Mouse (Mus musculus) right cerebral cortex, postnatal 10 days (tissue): ENCODE measurements around the gene Pcid2.

Source experiments
- DNase-seq, 2 experiments: peaks; one replicate each; pipeline ENCODE4 v3.0.0; 2021; ENCODE audit warnings: low spot score in 2 of 2

Gene Pcid2

DNA sequence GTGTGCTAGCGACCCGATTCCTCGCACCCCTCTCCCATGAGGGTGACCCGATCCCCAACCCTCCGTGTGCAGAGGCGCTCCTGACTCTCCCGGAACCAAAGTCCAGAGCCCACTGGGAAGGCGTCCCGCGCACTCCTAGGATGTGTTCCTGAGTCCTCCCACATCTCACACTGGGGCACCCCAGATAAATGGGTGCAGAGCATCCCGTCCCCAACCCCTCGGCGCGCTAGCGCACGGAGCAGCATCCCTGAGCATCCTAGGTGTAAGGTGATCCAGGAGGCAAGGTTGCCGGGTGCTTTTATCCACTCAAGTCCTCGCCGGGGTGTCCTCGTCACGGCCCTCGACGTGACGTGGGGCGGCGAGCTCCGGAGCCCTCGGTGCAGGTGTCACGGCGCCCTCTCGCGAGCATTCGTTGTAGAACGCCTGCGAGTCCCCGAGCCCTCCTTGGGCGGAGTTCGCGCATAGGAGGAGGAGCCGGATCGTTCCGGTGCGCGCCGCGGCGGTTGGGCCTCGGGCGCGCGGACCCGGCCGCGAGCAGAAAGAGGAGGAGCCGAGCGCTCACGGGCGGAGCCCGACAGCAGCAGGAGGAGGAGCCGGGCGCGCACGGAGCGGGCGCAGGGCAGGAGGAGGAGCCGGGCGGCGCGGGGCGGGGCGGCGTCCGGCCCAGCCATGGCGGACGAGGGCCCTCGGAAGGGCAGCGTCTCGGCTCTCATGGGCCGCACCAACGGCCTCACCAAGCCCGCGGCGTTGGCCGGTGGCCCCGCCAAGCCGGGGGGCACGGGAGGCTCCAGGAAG lies at the start of gene Pcid2, which contains the start of gene Cul4a:
Gene Pcid2, minus strand, starts transcription at position 373 of the 795 bp plus-strand sequence.
Gene Cul4a, plus strand, starts transcription at position 535 of the 795 bp plus-strand sequence.
- DNase-seq = peak; percentile 98

GRCm38 (mm10) chr8:13154099-13154498 lies 48.8 kb upstream of the Pcid2 start:
- DNase-seq = no peak

- DNase-seq = no peak
Measured at GRCm38 (mm10) chr8:13150929-13151328, 45.7 kb upstream of the Pcid2 start.

GRCm38 (mm10) chr8:13149866-13150265 lies 44.6 kb upstream of the Pcid2 start:
- no peak for DNase-seq

- DNase-seq = no peak
Measured at GRCm38 (mm10) chr8:13149287-13149686, 44.0 kb upstream of the Pcid2 start.

DNA sequence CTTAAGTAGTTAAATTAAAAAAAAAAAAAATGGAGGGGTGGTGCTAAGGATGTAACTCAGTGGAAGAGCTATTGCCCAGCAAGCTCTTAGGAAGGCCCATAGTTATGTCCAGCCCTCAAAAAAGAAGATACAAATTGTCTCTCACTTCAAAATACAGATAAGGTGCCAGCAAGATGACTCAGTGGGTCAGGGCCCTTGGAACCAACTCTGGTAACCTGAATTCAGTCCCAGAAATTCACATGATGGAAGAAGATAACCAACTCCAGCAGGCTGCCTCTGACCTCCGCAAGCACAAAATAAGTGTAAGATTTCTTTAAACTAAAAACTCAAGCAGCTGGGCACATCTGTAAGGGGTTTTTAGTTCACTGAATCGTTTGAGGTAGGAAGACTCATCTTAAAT lies 43.2 kb upstream of the Pcid2 start:
- no peak for DNase-seq

DNA sequence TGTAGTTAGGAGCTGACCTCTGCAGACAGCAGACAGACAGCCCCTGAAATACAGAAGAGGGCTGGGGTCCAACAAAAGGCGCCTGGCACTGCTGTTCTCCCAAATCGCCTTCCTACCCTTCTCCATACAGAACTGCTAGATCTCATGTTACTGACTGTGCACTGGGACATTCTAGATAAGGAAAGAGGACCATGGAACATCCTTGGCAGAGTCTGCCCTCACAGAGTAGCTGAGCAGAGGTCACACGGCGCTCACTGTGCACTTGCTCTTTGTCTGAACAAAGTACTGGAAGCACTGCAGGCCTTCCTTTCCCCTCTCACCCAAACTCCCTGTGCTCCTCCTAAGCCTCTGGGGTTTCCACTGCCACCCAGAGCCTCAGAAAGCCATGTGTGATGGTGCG lies 36.4 kb upstream of the Pcid2 start:
- DNase-seq = no peak

GRCm38 (mm10) chr8:13139641-13140182 lies 34.5 kb upstream of the Pcid2 start:
- DNase-seq = no peak

DNA sequence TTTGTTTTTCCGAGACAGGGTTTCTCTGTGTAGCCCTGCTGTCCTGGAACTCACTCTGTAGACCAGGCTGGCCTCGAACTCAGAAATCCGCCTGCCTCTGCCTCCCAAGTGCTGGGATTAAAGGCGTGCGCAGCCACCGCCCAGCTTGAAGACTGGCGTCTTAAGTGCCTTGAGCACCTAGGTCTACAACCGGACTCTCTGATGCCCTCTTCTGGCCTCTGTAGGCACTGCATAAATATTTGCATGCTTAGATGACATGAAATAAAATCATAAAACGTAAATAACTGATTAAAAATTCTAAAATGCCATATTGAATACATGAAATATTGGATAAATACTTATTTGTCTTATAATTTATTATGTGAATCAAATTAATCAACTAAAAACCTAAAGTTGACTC lies 27.0 kb upstream of the Pcid2 start:
- DNase-seq = peak in 1 of 2 experiments; percentile 49

- DNase-seq = no peak
Measured at GRCm38 (mm10) chr8:13124897-13125296, 19.6 kb upstream of the Pcid2 start.

DNA sequence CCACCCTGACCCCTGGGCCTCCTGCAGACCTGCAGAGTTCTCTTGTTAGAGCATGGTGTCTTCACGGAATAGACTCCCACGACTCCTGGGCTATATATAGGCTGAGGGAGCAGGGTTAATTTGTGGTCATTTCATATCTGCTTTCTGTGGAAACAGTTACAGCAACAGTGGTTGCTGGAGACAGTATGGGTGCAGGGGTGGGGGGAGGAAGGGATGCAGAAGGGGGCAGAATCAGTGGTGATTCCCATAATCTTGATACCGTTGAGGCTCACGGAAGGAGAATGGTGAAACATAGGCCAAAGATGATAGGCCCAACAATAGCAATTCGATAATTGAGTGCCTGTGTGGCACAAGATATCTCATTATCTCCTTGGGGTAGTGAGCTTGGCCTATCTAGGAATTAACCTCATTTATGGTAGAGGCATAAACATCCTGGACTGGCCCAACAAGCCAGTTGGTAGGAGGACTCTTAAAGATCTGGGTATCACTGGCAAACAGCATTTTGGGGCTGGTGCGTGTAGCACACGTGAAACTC lies 17.7 kb upstream of the Pcid2 start:
- no peak for DNase-seq

GRCm38 (mm10) chr8:13120882-13121665 lies 15.8 kb upstream of the Pcid2 start:
- DNase-seq = no peak

DNA sequence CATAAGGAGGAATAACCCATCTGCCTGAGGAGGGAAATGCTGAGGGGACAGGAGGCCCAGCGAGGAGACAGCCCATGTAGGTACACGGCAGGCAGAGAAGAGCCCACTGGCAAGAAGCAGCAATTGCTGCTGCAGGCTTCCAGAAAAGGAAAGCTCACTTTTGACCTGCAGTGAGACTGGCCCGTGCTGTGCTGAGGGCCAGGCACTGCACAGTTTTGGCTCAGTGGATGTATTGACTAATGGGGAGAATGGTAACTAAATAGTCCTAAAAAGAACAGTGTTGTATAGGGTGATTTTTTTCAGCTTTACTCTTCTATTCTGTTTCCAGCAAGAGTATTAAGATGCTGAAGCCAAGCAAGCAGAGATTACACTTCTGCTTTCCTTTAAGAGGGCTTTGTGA lies 13.3 kb upstream of the Pcid2 start:
- DNase-seq = no peak

GRCm38 (mm10) chr8:13117096-13117495 lies 11.8 kb upstream of the Pcid2 start:
- no peak for DNase-seq

- no peak for DNase-seq
Measured at GRCm38 (mm10) chr8:13113232-13113631, 8.0 kb upstream of the Pcid2 start.

DNA sequence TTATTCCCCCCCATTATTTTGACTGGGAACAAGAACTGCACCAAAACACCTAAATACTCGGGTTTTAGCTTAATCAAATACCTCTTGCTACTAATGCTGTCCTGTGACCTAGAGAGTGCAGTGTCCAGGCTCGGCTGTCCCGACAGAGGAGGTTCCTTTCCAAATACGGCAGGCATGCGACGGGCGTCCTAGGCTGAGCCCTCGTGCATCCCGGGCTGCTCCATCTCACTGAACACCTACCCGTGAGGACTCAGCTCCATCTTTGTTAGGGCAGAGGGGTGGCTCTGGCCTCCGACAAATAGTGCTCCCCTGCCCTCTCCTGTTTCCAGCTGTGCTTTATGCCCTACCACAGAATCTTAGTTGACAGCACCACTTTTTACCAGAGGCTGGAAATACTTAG lies 6.7 kb upstream of the Pcid2 start:
- no peak for DNase-seq

DNA sequence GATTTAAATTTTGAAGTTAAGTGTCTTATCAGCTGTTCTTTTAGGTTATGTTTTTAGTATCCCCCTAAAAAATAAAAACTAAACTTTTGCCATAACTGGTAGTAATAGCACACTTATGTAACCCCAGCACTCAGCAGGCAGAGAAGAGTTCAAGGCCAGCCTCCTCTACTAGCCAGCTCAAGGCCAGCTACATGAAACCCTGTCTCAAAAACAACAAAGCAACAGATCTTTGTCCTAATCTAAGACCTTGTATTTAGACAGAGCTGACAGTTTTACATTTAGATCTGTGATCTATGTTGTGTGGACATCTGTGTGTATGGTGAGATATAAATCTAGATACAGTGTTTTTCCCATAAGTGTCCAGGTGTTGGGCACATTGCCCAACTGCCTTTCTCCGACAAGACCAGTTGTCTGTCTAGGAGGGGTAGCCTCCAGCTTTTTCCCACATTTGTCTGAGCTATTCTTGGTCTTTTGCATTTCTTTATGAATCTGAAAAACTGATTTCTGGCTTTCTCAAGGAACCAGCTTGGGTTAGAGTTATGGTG lies 4.2 kb upstream of the Pcid2 start:
- no peak for DNase-seq

- DNase-seq = no peak
Measured at GRCm38 (mm10) chr8:13108967-13109366, 3.7 kb upstream of the Pcid2 start.

- DNase-seq = no peak
Measured at GRCm38 (mm10) chr8:13107990-13108638, 2.9 kb upstream of the Pcid2 start.

DNA sequence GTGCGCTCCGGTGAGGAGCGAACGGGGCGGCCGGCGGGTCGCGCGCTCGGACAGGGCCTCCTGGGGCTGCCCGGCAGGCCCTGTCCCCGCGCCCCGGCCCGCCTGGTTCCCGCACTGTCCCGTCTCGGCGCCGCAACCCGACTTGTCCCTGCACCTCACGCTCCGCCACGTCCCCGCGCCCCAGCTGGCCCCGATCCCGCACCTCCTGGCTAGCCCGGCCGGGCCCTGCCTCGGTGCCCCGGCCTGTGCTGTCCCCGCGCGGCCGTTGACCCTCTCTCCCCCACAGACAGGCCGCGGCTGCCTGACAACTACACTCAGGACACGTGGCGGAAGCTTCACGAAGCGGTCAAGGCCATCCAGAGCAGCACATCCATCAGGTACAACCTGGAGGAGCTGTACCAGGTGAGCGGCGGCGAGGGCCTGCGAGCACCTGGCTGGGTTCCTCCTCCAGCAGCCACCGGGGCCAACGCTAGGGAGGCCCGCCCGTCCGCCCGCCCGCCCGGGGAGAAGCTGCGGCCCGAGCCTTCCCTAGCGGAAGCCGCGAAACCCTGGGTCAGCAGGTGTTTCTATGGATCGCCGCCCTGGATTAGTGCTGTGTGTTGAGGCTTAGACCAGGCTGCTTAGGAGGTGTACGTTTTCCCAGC lies 771 bp upstream of the Pcid2 start:
- DNase-seq = peak in 1 of 2 experiments; percentile 66

GRCm38 (mm10) chr8:13104691-13105086 lies 570 bp downstream of the Pcid2 start:
- DNase-seq = peak; percentile 95 to 97
